Comparison of ENCODE assay signal across 9 mouse cellular contexts in the genomic region with DNA sequence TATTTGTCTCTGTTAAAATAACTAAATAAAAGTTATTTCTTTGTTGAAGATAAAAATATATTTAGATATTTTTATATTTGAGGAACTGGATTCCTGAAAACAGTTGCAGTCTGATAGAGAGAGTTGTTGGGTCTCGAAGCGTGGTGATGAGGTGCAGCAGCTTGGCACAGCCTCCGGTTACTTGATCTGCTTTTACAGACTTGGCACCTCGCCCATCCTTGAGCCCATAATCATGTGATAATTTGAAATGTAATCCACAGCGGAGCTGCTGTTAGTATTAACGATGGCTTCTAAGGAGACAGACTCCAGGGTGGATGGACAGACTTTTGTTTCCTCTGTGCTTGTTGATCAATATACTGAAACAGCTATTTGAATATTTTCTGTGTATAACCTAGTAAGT. TPM values are rescaled to one million over a fixed set of nuclear protein-coding genes. Genes with fewer than 3 reads are reported as not detected.
DNase-seq lines count a peak whose midpoint lies in the region; ATAC-seq and TF ChIP-seq lines count a peak whose summit lies in the region.
"Had no signal": no experiment of that assay in that cellular context is flagged by ENCODE, and none has a peak within 500 bp of the region (broad histone marks: within the 10 kb centered on the region; RNA-seq: fewer than 3 reads in every experiment).

No protein-coding gene starts in this region.

- ATAC-seq in neural tube, embryonic 12.5 days (ENCODE audit: low FRiP score, low read depth), result peak; percentile 41
- ATAC-seq in neural tube, embryonic 15.5 days (ENCODE audit: low FRiP score), result no peak
- peak; percentile 71; the same call in 1 of the 2 replicates for ATAC-seq in hindbrain, embryonic 14.5 days (ENCODE audit: low FRiP score)
- no peak for ATAC-seq in CD4-positive, CD25-positive, alpha-beta regulatory T cell, adult 4 months

- no peak overlapping the region for H3K4me3 ChIP-seq in neural tube, embryonic 12.5 days
- H3K4me3 ChIP-seq in neural tube, embryonic 15.5 days (replicated peaks), result no peak overlapping the region
- H3K4me3 ChIP-seq in bone marrow macrophage, adult 2 months (ENCODE audit: insufficient read depth, low read length), result 0 out of 2 replicates have a peak overlapping the region, but pooled peaks have one; percentile 3
- no peak overlapping the region for H3K4me3 ChIP-seq in hindbrain, embryonic 14.5 days (replicated peaks; ENCODE audit: low read length)
- H3K4me3 ChIP-seq: limb, embryonic 13.5 days had no signal

- H3K4me2 ChIP-seq in neural tube, embryonic 12.5 days (replicated peaks), result no peak overlapping the region
- H3K4me2 ChIP-seq in neural tube, embryonic 15.5 days, result no peak overlapping the region
- no peak overlapping the region for H3K4me2 ChIP-seq in hindbrain, embryonic 14.5 days (replicated peaks)
- H3K4me2 ChIP-seq: limb, embryonic 13.5 days had no signal

- no peak overlapping the region for H3K9ac ChIP-seq in neural tube, embryonic 12.5 days
- H3K9ac ChIP-seq in neural tube, embryonic 15.5 days (replicated peaks), result no peak overlapping the region
- no peak overlapping the region for H3K9ac ChIP-seq in hindbrain, embryonic 14.5 days
- H3K9ac ChIP-seq: limb, embryonic 13.5 days had no signal

- no peak overlapping the region for H3K27ac ChIP-seq in neural tube, embryonic 12.5 days
- H3K27ac ChIP-seq in neural tube, embryonic 15.5 days (replicated peaks), result no peak overlapping the region
- peak overlapping the region; percentile 45 for H3K27ac ChIP-seq in bone marrow macrophage, adult 2 months (ENCODE audit: insufficient read depth, low read depth, low read length)
- no peak overlapping the region for H3K27ac ChIP-seq in hindbrain, embryonic 14.5 days
- H3K27ac ChIP-seq: limb, embryonic 13.5 days had no signal

- H3K9me3 ChIP-seq in neural tube, embryonic 12.5 days, result no peaks in the 10 kb centered on the region
- no peaks in the 10 kb centered on the region for H3K9me3 ChIP-seq in neural tube, embryonic 15.5 days (replicated peaks)
- H3K9me3 ChIP-seq in hindbrain, embryonic 14.5 days (ENCODE audit: control insufficient read depth, low read length), result no peaks in the 10 kb centered on the region
- H3K9me3 ChIP-seq: limb, embryonic 13.5 days had no signal

- intact Hi-C loops in left cerebral cortex, postnatal 4 days (cut with DNase I), result no loop called here

- no peak for TF ChIP-seq CTCF in bone marrow macrophage, adult 2 months (IDR thresholded peaks at IDR 0.05; ENCODE audit: low read depth, low read length)

- peak; percentile 15 to 31 for DNase-seq in frontal cortex, postnatal 25 days (ENCODE audit: low spot score in 2 of 2)
- DNase-seq in hindbrain, embryonic 14.5 days (ENCODE audit: low spot score), result peak; percentile 75
- peak; percentile 88 for DNase-seq in left cerebral cortex, postnatal 4 days
- DNase-seq in retina, postnatal 7 days (ENCODE audit: low read depth, low spot score), result peak; percentile 80

- peaks cover 10% of the 10 kb centered on the region for H3K4me1 ChIP-seq in neural tube, embryonic 12.5 days
- H3K4me1 ChIP-seq in neural tube, embryonic 15.5 days, result peaks cover 46% of the 10 kb centered on the region
- H3K4me1 ChIP-seq in bone marrow macrophage, adult 2 months (ENCODE audit: control insufficient read depth, insufficient read depth, low read length), result peaks cover 43% of the 10 kb centered on the region
- peaks cover 13% of the 10 kb centered on the region for H3K4me1 ChIP-seq in hindbrain, embryonic 14.5 days (replicated peaks; ENCODE audit: control insufficient read depth, insufficient read depth, low read length)

- H3K27me3 ChIP-seq in neural tube, embryonic 12.5 days (replicated peaks), result no peaks in the 10 kb centered on the region
- no peaks in the 10 kb centered on the region for H3K27me3 ChIP-seq in neural tube, embryonic 15.5 days (replicated peaks)
- H3K27me3 ChIP-seq in hindbrain, embryonic 14.5 days (ENCODE audit: control insufficient read depth, insufficient read depth, low read length), result no peaks in the 10 kb centered on the region
- H3K27me3 ChIP-seq: limb, embryonic 13.5 days had no signal

- WGBS in neural tube, embryonic 12.5 days, result 53% methylated on average over 6 of the region's 6 CpGs
- WGBS in neural tube, embryonic 15.5 days, result 25% methylated on average over 6 of the region's 6 CpGs
- WGBS in hindbrain, embryonic 14.5 days, result 31% methylated on average over 6 of the region's 6 CpGs

- no peaks in the 10 kb centered on the region for H3K36me3 ChIP-seq in neural tube, embryonic 12.5 days
- no peaks in the 10 kb centered on the region for H3K36me3 ChIP-seq in neural tube, embryonic 15.5 days
- no peaks in the 10 kb centered on the region for H3K36me3 ChIP-seq in hindbrain, embryonic 14.5 days (replicated peaks; ENCODE audit: control insufficient read depth, insufficient read depth)
- H3K36me3 ChIP-seq: limb, embryonic 13.5 days had no signal

- no peak for TF ChIP-seq POLR2A in bone marrow macrophage, adult 2 months (IDR thresholded peaks at IDR 0.05; ENCODE audit: borderline replicate concordance, low read depth, low read length)

RNA-seq across cellular contexts. Expression of a gene that starts 35.3 kb away (rescaled TPM):
- polyA plus RNA-seq in neural tube, embryonic 12.5 days (2016; fragmentation: Nextera tagmentation; extraction: Ambion mirVana), result 11.7 and 12.2 TPM in 2 replicates
- 12.2 and 12.9 TPM in 2 replicates for polyA plus RNA-seq in neural tube, embryonic 15.5 days (2015; fragmentation: Nextera tagmentation; extraction: Ambion mirVana)
- polyA plus RNA-seq in bone marrow macrophage, adult 2 months (2012; ENCODE audit: insufficient read depth, insufficient read length, missing spikeins), result 62.7 and 70.4 TPM in 2 replicates
- polyA plus RNA-seq in hindbrain, embryonic 14.5 days (2014; fragmentation: Nextera tagmentation; extraction: Ambion mirVana), result 21.8 and 22.8 TPM in 2 replicates
- total RNA-seq in left cerebral cortex, postnatal 4 days (2021), result 100 to 1,000 TPM; 144 to 149 TPM
- 10 to 100 TPM; 12.8 to 17.3 TPM for polyA plus RNA-seq in CD4-positive, CD25-positive, alpha-beta regulatory T cell, adult 4 months (2017; shearing (Covaris generic))

RNA-seq across cellular contexts. Expression of a gene that starts 53.0 kb away (rescaled TPM):
- polyA plus RNA-seq in neural tube, embryonic 12.5 days (2016; fragmentation: Nextera tagmentation; extraction: Ambion mirVana), result 97.0 and 101 TPM in 2 replicates
- 105 and 109 TPM in 2 replicates for polyA plus RNA-seq in neural tube, embryonic 15.5 days (2015; fragmentation: Nextera tagmentation; extraction: Ambion mirVana)
- 52.2 and 75.6 TPM in 2 replicates for polyA plus RNA-seq in bone marrow macrophage, adult 2 months (2012; ENCODE audit: insufficient read depth, insufficient read length, missing spikeins)
- 128 and 144 TPM in 2 replicates for polyA plus RNA-seq in hindbrain, embryonic 14.5 days (2014; fragmentation: Nextera tagmentation; extraction: Ambion mirVana)
- total RNA-seq in left cerebral cortex, postnatal 4 days (2021), result 100 to 1,000 TPM; 101 to 104 TPM
- 10 to 100 TPM; 85.5 to 94.9 TPM for polyA plus RNA-seq in CD4-positive, CD25-positive, alpha-beta regulatory T cell, adult 4 months (2017; shearing (Covaris generic))

Comparison
In these comparisons a context has a peak if more than half of its experiments do, and no peak if none do; other contexts are left out.
1. ATAC-seq: peak in neural tube, embryonic 12.5 days (single experiment) and hindbrain, embryonic 14.5 days (single experiment); none in neural tube, embryonic 15.5 days (single experiment) and CD4-positive, CD25-positive, alpha-beta regulatory T cell, adult 4 months (single experiment).
2. DNase-seq: peak in every context shown above with its lines; median percentile 88 in left cerebral cortex, postnatal 4 days; 80 in retina, postnatal 7 days; 75 in hindbrain, embryonic 14.5 days; 23 in frontal cortex, postnatal 25 days.